Mouse (Mus musculus): Measurements from ENCODE around the gene Dnajb6.

The Dnajb6 gene

GRCm38 (mm10) chr5:29852376-29852775 lies 116.9 kb downstream of the Dnajb6 start:
- no peak for DNase-seq (ENCODE audit: low spot score)

- DNase-seq (ENCODE audit: low spot score), result no peak
These were observed 117.5 kb downstream of the Dnajb6 start for GRCm38 (mm10) chr5:29853035-29853434.

DNA sequence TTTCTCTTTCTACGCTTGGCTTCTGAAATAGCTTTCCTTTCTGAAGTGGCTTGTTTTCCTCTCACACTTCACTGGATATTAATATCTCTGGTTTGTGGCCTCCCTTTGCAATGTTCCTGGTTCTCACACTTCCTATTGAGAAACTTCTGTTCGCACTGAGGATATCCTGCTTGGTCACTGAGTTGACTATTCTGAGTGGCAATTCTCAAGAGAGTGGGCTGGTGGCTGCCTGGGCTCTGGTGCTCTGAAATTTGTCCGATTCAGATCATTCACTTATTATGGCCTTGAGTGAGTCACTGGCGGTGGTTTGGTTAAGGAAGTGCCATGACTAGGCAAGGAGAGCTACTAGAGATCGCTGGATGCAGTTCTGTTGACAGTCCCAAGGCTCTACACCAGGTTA lies 118.9 kb downstream of the Dnajb6 start:
- DNase-seq (ENCODE audit: low spot score), result no peak

DNA sequence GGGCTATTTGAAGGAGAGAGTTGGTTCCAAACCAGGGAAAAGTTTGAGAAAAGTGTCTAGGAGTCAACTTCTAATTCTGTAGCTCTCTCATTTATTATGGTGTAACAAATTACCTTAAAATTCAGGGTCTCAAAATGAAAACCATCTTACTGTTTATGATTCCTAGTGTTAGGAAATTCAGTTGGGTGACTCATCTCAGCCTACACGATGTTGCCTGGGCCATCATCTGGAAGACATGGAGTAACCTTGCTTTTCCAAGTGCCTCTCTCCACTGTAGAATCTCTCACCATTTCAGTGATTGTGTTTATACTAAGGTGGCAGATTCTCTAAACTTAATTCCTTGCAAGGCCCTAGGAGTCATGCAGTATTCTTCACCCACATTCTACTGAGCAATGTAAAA lies 119.5 kb downstream of the Dnajb6 start:
- no peak for DNase-seq (ENCODE audit: low spot score)

- peak; percentile 62 for DNase-seq (ENCODE audit: low spot score)
These were observed 126.0 kb downstream of the Dnajb6 start for GRCm38 (mm10) chr5:29861522-29861921.

- DNase-seq (ENCODE audit: low spot score), result no peak
These were observed 126.9 kb downstream of the Dnajb6 start for GRCm38 (mm10) chr5:29862388-29862787.

- peak; percentile 96 for DNase-seq (ENCODE audit: low spot score)
These were observed 128.8 kb downstream of the Dnajb6 start for GRCm38 (mm10) chr5:29864291-29864737.

- peak; percentile 20 for DNase-seq (ENCODE audit: low spot score)
These were observed 129.5 kb downstream of the Dnajb6 start for GRCm38 (mm10) chr5:29864994-29865393.
